Mouse (Mus musculus) intestine, postnatal 0 days (tissue): ENCODE measurements around the gene Bmp2. TPM values are rescaled to one million over a fixed set of nuclear protein-coding genes. Genes with fewer than 3 reads are reported as not detected.

Experiments
- ATAC-seq: fragments of 200-750 bp; cut with Nextera tagmentation; 2 replicates; pipeline ENCODE4 v1.8.0; 2017; ENCODE audit warnings: mild to moderate bottlenecking, moderate TSS enrichment, moderate library complexity
- H3K27ac ChIP-seq: fragments of 300-500 bp; sonication (generic); 2 replicates; pipeline ENCODE4 v1.5.1; 2014; ENCODE audit warnings: mild to moderate bottlenecking, low read depth, low read length, moderate library complexity
- H3K27me3 ChIP-seq: fragments of 300-500 bp; sonication (generic); replicated peaks from 2 replicates; pipeline ENCODE4 v1.6.1; 2014; ENCODE audit warnings: low read length, mixed read lengths; ENCODE audit not compliant: control insufficient read depth, insufficient read depth
- H3K36me3 ChIP-seq: fragments of 300-500 bp; sonication (generic); 2 replicates; pipeline ENCODE4 v1.6.1; 2014; ENCODE audit warnings: mild to moderate bottlenecking, moderate library complexity; ENCODE audit not compliant: control insufficient read depth, insufficient read depth
- H3K4me1 ChIP-seq: fragments of 300-500 bp; sonication (generic); replicated peaks from 2 replicates; pipeline ENCODE4 v1.6.1; 2014; ENCODE audit warnings: antibody characterized with exemption, low read length, mixed read lengths; ENCODE audit not compliant: control insufficient read depth, insufficient read depth
- H3K4me2 ChIP-seq: fragments of 300-500 bp; sonication (generic); replicated peaks from 2 replicates; pipeline ENCODE4 v1.6.1; 2014; ENCODE audit warnings: low read depth, mild to moderate bottlenecking, moderate library complexity
- H3K4me3 ChIP-seq: fragments of 300-500 bp; sonication (generic); 2 replicates; pipeline ENCODE4 v1.5.1; 2014; ENCODE audit warnings: low read depth, low read length
- H3K9ac ChIP-seq: fragments of 300-500 bp; sonication (generic); 2 replicates; pipeline ENCODE4 v1.6.1; 2014; ENCODE audit warnings: mild to moderate bottlenecking, low read depth, low read length
- H3K9me3 ChIP-seq: fragments of 300-500 bp; sonication (generic); 2 replicates; pipeline ENCODE4 v1.6.1; 2016; ENCODE audit warnings: mixed run types; ENCODE audit not compliant: control insufficient read depth
- CTCF ChIP-seq: sonication (generic); IDR thresholded peaks from 2 replicates; pipeline ENCODE4 v1.5.1; 2016; ENCODE audit warnings: low read depth, mild to moderate bottlenecking, control low read depth, antibody characterized with exemption, moderate library complexity
- WGBS: fragments of 180-500 bp; shearing (Covaris S2); extraction: QIAGEN DNeasy Blood & Tissue Kit; methylation state at CpG from one replicate; pipeline ENCODE4 v1.1.7; 2014; 5-methylcytosine and 5-hydroxymethylcytosine counted together
- polyA plus RNA-seq: library from polyadenylated mRNA; unstranded; fragments of >200 nt; fragmentation: Nextera tagmentation; extraction: Ambion mirVana; gene quantifications from 2 replicates; pipeline ENCODE4 v1.2.1, GENCODE M21; 2015

Bmp2 gene
- 11.6 and 14.6 TPM in 2 replicates for polyA plus RNA-seq

- ATAC-seq = peak; percentile 77
- H3K27ac ChIP-seq = peak within 1 kb of the TSS; percentile 51
- H3K27me3 ChIP-seq = no peaks in the 10 kb centered on the region
- H3K4me2 ChIP-seq = peak within 1 kb of the TSS; percentile 93
- peak within 1 kb of the TSS; percentile 75 for H3K4me3 ChIP-seq
- under 1% methylated on average over 83 of the region's 110 CpGs for WGBS
- peak within 1 kb of the TSS; percentile 60 for H3K9ac ChIP-seq
- TF ChIP-seq CTCF = peak; percentile 56
- no peaks in the 10 kb centered on the region for H3K36me3 ChIP-seq
- H3K4me1 ChIP-seq = no peaks in the 10 kb centered on the region
- H3K9me3 ChIP-seq = no peaks in the 10 kb centered on the region
These were observed at the start of gene Bmp2 for GRCm38 (mm10) chr2:133552031-133552841. Gene Bmp2 (plus strand): TSS chr2:133552159.

GRCm38 (mm10) chr2:133505678-133506077, 46.3 kb upstream of the Bmp2 start:
- H3K4me1 ChIP-seq = peaks cover 3% of the 10 kb centered on the region; the same call in 1 of the 2 replicates
- no peak overlapping the region for H3K4me2 ChIP-seq
- 84% methylated on average over 2 of the region's 2 CpGs for WGBS
- H3K27ac ChIP-seq = peak overlapping the region; percentile 35; the same call in 1 of the 2 replicates
- no peak for ATAC-seq
- no peaks in the 10 kb centered on the region for H3K36me3 ChIP-seq
- no peak for TF ChIP-seq CTCF
- H3K9me3 ChIP-seq = no peaks in the 10 kb centered on the region
- no peaks in the 10 kb centered on the region for H3K27me3 ChIP-seq
- no peak overlapping the region for H3K9ac ChIP-seq
- H3K4me3 ChIP-seq = no peak overlapping the region

DNA sequence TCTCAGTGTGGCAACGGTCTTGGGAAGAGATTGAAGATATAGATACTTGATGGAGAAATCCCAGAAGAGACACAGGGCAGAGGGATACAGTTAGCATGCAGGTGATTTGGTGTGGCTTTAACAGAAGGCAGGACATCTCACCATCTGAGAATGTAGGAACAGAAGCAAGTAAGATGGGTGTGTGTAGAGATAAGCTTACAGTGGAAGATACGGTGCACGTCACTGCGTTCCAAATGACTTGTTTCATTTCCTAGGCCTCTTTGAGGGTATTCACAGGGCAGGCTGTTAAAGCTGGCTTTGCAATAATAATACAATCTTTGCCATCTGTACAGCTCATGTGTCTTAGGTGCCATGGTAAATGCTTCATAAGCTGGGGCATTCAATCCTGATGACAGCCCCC, 44.9 kb upstream of the Bmp2 start:
- H3K9ac ChIP-seq = no peak overlapping the region
- H3K4me2 ChIP-seq = no peak overlapping the region
- H3K4me1 ChIP-seq = peaks cover 3% of the 10 kb centered on the region; the same call in 1 of the 2 replicates
- H3K27ac ChIP-seq = no peak overlapping the region
- no peaks in the 10 kb centered on the region for H3K27me3 ChIP-seq
- no peak for TF ChIP-seq CTCF
- 56% methylated on average over 4 of the region's 4 CpGs for WGBS
- ATAC-seq = peak; percentile 20; the same call in 1 of the 2 replicates
- H3K9me3 ChIP-seq = no peaks in the 10 kb centered on the region
- no peak overlapping the region for H3K4me3 ChIP-seq
- no peaks in the 10 kb centered on the region for H3K36me3 ChIP-seq

DNA sequence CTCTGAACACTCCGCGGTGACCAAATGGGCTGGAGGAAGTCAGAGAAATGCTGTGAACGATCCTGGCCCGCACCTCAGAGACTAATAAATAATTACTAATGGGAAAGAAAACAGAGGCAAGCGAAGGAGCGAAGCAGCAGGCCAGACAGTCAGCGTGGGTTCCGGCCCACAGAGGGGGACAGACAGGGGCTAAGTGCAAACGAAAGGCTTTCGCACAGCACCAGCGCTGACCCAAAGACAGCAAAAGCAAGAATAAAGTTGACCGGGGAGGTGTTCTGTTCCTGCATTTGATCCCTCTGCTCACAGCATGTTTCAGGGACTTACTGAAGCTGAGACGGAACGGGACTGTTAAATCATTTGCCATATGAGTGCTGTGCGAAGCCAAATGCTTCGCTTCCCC, 42.8 kb upstream of the Bmp2 start:
- 84% methylated on average over 16 of the region's 16 CpGs for WGBS
- H3K4me1 ChIP-seq = peaks cover 3% of the 10 kb centered on the region; the same call in 1 of the 2 replicates
- H3K27me3 ChIP-seq = no peaks in the 10 kb centered on the region
- H3K4me3 ChIP-seq = no peak overlapping the region
- no peak for ATAC-seq
- H3K4me2 ChIP-seq = no peak overlapping the region
- H3K27ac ChIP-seq = no peak overlapping the region
- no peak for TF ChIP-seq CTCF
- H3K9me3 ChIP-seq = no peaks in the 10 kb centered on the region
- no peak overlapping the region for H3K9ac ChIP-seq
- H3K36me3 ChIP-seq = no peaks in the 10 kb centered on the region

DNA sequence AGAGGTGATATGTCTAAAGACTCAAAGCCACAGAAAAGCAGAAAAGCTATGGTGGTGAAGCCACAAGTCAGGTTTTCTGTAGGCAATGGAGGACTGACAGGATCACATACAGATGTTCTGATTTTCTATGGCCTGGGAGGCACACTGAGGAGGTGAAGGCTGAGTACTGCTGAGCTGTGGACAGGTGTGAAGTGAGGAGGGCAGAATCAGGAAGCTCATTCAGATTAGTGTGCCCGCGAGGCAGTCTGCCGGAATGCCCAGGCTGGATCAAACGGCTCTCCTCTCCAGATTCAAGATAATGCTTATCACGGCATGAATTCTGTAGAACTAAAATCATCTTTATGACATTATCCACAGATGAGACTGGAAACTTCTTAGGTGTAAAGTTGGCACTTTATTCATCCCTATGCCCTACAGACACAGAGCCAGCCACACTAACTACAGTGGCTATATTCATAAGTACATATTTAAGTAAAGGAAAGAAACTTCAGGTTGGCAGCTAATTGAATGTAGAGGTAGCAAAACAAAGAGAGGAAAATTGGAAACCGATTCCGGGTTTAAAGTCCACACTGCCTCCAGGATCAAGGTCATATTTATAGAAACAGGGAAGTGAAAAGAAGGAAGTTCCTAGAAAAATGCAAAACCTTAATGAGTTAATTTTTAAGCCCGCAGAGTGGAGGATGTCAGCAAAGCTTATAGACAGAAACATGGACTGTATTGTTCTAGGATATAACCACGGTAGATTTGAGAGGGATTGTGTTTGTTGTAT, 40.8 kb upstream of the Bmp2 start:
- H3K4me1 ChIP-seq = peaks cover 3% of the 10 kb centered on the region; the same call in 1 of the 2 replicates
- no peak overlapping the region for H3K4me3 ChIP-seq
- peak; percentile 85 for ATAC-seq
- 32% methylated on average over 9 of the region's 9 CpGs for WGBS
- no peaks in the 10 kb centered on the region for H3K36me3 ChIP-seq
- H3K9me3 ChIP-seq = no peaks in the 10 kb centered on the region
- no peak for TF ChIP-seq CTCF
- peak overlapping the region; percentile 86 for H3K27ac ChIP-seq
- no peak overlapping the region for H3K9ac ChIP-seq
- H3K4me2 ChIP-seq = peak overlapping the region; percentile 17; the same call in 1 of the 2 replicates
- H3K27me3 ChIP-seq = no peaks in the 10 kb centered on the region
